Mouse (Mus musculus) ES-Bruce4 (cell line): Measurements from ENCODE around the gene Prdm16. TPM values are rescaled to one million over a fixed set of nuclear protein-coding genes. Genes with fewer than 3 reads are reported as not detected.

Experiments used
- H3K27ac ChIP-seq: 2 replicates; pipeline ENCODE4 v1.5.1; 2012; ENCODE audit warnings: low read length, inconsistent platforms; ENCODE audit not compliant: insufficient read depth
- H3K27me3 ChIP-seq: 2 replicates; pipeline ENCODE4 v1.6.1; 2012; ENCODE audit warnings: mild to moderate bottlenecking, low read length, inconsistent platforms; ENCODE audit not compliant: control insufficient read depth, poor library complexity, insufficient read depth, severe bottlenecking
- H3K36me3 ChIP-seq: 2 replicates; pipeline ENCODE4 v1.6.1; 2012; ENCODE audit warnings: inconsistent platforms, mild to moderate bottlenecking, low read length, moderate library complexity; ENCODE audit not compliant: control insufficient read depth, poor library complexity, insufficient read depth, severe bottlenecking
- H3K4me1 ChIP-seq: one replicate; pipeline ENCODE4 v1.8.1; 2011; ENCODE audit warnings: low read length; ENCODE audit not compliant: control insufficient read depth, insufficient read depth
- H3K4me3 ChIP-seq: 2 replicates; pipeline ENCODE4 v1.5.1; 2011; ENCODE audit warnings: low read depth, mild to moderate bottlenecking, low read length
- H3K9ac ChIP-seq: 2 replicates; pipeline ENCODE4 v1.6.1; 2012; ENCODE audit warnings: low read depth, mild to moderate bottlenecking, inconsistent platforms; ENCODE audit not compliant: poor library complexity, severe bottlenecking
- H3K9me3 ChIP-seq: replicated peaks from 2 replicates; pipeline ENCODE4 v1.6.1; 2012; ENCODE audit warnings: mild to moderate bottlenecking, low read length, inconsistent platforms; ENCODE audit not compliant: control insufficient read depth, poor library complexity, insufficient read depth, severe bottlenecking
- CTCF ChIP-seq: IDR thresholded peaks from one replicate; pipeline ENCODE4 v1.8.1; 2011; ENCODE audit warnings: low read depth, low read length
- EP300 ChIP-seq: IDR thresholded peaks from 2 replicates; pipeline ENCODE4 v1.6.1; 2011; ENCODE audit warnings: low read depth, low read length; ENCODE audit not compliant: insufficient read depth
- POLR2A ChIP-seq: IDR thresholded peaks from one replicate; pipeline ENCODE4 v1.8.1; 2011; ENCODE audit warnings: low read length; ENCODE audit not compliant: insufficient read depth
- polyA plus RNA-seq: library from polyadenylated mRNA; stranded (reverse); fragments of >200 nt; gene quantifications from 2 replicates; pipeline ENCODE4 v1.2.4, GENCODE M21; 2011; ENCODE audit warnings: low read depth; ENCODE audit not compliant: missing spikeins, insufficient read depth, insufficient read length

The Prdm16 gene
- polyA plus RNA-seq, 1 experiment: 3.1 TPM

- no peaks in the 10 kb centered on the region for H3K27me3 ChIP-seq
These were observed 120.2 kb downstream of the Prdm16 start for GRCm38 (mm10) chr4:154516470-154516869.

DNA sequence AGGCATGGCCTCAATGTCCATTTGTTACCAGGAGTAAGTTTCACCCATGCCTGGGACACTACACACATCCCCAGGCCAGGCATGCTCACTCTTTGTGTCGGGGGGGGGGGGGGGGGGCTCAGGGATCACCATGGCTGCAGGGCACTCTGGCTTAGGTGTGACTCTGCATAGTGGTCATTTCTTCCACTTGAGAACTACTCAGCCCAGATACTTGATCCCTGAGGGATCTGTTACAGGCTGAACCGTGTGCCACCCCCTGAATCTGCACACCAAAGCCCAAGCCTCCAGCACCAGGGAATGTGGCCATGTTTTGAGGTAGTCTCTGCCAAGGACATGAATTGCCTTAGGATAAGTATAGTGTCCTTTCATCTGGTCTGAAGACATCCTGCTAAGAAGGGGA is 123.0 kb downstream of the Prdm16 start:
- peaks cover 2% of the 10 kb centered on the region for H3K4me1 ChIP-seq
- no peak for TF ChIP-seq CTCF
- H3K27me3 ChIP-seq: no peaks in the 10 kb centered on the region

More at GRCm38 (mm10) chr4:154516470-154516869, 120.2 kb downstream of the Prdm16 start:
- Histone ChIP-seq H3K36me3 (no peaks in the 10 kb centered on the region), H3K9ac (no peak overlapping the region), H3K27ac (no peak overlapping the region), H3K9me3 (no peaks in the 10 kb centered on the region), H3K4me3 (no peak overlapping the region), H3K4me1 (no peaks in the 10 kb centered on the region)
- TF ChIP-seq POLR2A: no peak
- no peak for TF ChIP-seq CTCF
- no peak for TF ChIP-seq EP300

DNA sequence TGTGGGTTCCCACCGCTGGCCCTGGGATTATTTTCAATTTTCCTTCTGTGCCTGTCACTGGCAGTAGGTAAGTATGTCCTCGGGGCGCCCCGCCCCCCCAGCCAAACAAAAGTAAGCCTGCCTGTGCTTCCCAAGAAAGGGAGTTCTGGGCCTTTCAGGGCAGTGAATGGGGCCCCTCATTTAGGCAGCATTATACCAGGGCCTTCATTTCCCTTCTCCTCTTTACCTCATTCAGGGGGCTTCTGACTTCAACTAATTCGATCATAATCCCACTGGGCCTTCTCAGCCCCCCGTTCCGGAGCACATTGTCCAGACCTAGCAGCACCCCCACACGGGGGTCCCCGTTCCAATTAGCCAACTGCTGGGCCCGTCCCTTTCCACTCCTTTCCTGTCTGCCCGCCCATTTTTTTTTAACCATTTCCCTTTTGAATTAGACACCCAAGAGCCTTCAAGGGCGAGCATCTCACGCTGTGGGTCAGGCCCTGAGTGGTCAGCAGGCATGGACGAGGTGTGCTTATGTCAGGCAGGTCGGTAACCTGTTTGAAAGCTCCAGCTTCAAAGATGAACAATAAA is 124.1 kb downstream of the Prdm16 start:
- H3K9ac ChIP-seq: no peak overlapping the region
- no peak overlapping the region for H3K4me3 ChIP-seq
- TF ChIP-seq EP300: no peak
- TF ChIP-seq CTCF: no peak
- no peak for TF ChIP-seq POLR2A
- no peaks in the 10 kb centered on the region for H3K36me3 ChIP-seq
- H3K4me1 ChIP-seq: peaks cover 2% of the 10 kb centered on the region
- no peaks in the 10 kb centered on the region for H3K27me3 ChIP-seq
- no peaks in the 10 kb centered on the region for H3K9me3 ChIP-seq
- H3K27ac ChIP-seq: no peak overlapping the region

More for the DNA sequence above, 123.0 kb downstream of the Prdm16 start:
- H3K36me3 ChIP-seq: no peaks in the 10 kb centered on the region
- H3K9me3 ChIP-seq: no peaks in the 10 kb centered on the region
- no peak overlapping the region for H3K9ac ChIP-seq
- H3K27ac ChIP-seq: no peak overlapping the region
- no peak overlapping the region for H3K4me3 ChIP-seq

GRCm38 (mm10) chr4:154511767-154512166 is 124.9 kb downstream of the Prdm16 start:
- TF ChIP-seq POLR2A: no peak
- TF ChIP-seq CTCF: no peak
- TF ChIP-seq EP300: no peak
- Histone ChIP-seq H3K4me3 (no peak overlapping the region), H3K4me1 (peaks cover 2% of the 10 kb centered on the region), H3K27me3 (no peaks in the 10 kb centered on the region), H3K9me3 (no peaks in the 10 kb centered on the region), H3K27ac (no peak overlapping the region), H3K9ac (no peak overlapping the region), H3K36me3 (no peaks in the 10 kb centered on the region)

- no peaks in the 10 kb centered on the region for H3K36me3 ChIP-seq
- no peaks in the 10 kb centered on the region for H3K27me3 ChIP-seq
- no peaks in the 10 kb centered on the region for H3K9me3 ChIP-seq
- H3K4me1 ChIP-seq: peaks cover 5% of the 10 kb centered on the region
- H3K27ac ChIP-seq: no peak overlapping the region
- H3K4me3 ChIP-seq: no peak overlapping the region
- TF ChIP-seq EP300: no peak
- TF ChIP-seq CTCF: no peak
- no peak for TF ChIP-seq POLR2A
- no peak overlapping the region for H3K9ac ChIP-seq
These were observed 129.8 kb downstream of the Prdm16 start for GRCm38 (mm10) chr4:154506774-154507435.

- TF ChIP-seq CTCF: no peak
- TF ChIP-seq POLR2A: no peak
- no peak for TF ChIP-seq EP300
- Histone ChIP-seq H3K4me3 (no peak overlapping the region), H3K9me3 (no peaks in the 10 kb centered on the region), H3K36me3 (no peaks in the 10 kb centered on the region), H3K4me1 (peaks cover 5% of the 10 kb centered on the region), H3K27ac (no peak overlapping the region), H3K9ac (no peak overlapping the region), H3K27me3 (no peaks in the 10 kb centered on the region)
These were observed 131.4 kb downstream of the Prdm16 start for GRCm38 (mm10) chr4:154505313-154505712.
